Comparison of ENCODE assay signal across 22 mouse cellular contexts in the genomic region with DNA sequence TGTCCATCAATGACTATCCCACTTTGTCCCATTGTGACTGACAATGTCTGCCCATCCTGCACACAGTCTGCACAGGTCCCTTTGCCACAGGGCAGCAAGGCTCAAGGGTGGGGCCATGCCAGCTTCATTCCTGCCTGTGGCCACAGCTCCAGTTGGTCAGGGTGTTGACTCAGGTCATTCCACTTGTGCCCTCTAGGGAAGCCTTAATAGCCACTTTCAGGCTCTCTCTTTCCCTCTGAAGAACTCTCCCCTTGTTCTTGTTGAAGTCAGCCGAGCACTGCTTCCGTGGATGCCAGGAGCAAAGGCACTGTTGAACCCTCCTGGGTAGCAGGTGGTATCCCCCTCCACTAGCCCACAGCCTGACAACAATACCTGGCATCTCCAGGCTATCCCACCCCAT.
"Had no signal": no experiment of that assay in that cellular context is flagged by ENCODE, and none has a peak within 500 bp of the region (broad histone marks: within the 10 kb centered on the region; RNA-seq: fewer than 3 reads in every experiment).

No protein-coding gene starts in this region.

- H3K4me3 ChIP-seq: heart, adult 2 months; heart, embryonic 12.5 days; hindbrain, embryonic 13.5 days; hindbrain, embryonic 15.5 days; intestine, embryonic 15.5 days; layer of hippocampus, adult 2 months; left cerebral cortex, adult 2 months; limb, embryonic 10.5 days; limb, embryonic 12.5 days had no signal

- DNase-seq: forebrain, postnatal 0 days; gastrocnemius, postnatal 14 days; gastrocnemius, postnatal 36 days; heart, adult 11 months; heart, adult 2 months; heart, postnatal 10 days; heart, postnatal 36 days; kidney, adult 18-20 months; kidney, adult 8-10 months; kidney, postnatal 10 days; kidney, postnatal 25 days; kidney, postnatal 4 days; liver had no signal

- H3K9me3 ChIP-seq: heart, embryonic 12.5 days; hindbrain, embryonic 13.5 days; hindbrain, embryonic 15.5 days; intestine, embryonic 15.5 days; limb, embryonic 10.5 days; limb, embryonic 12.5 days had no signal

- H3K36me3 ChIP-seq: intestine, embryonic 15.5 days; limb, embryonic 10.5 days had no signal

- H3K27ac ChIP-seq: heart, adult 2 months; hindbrain, embryonic 13.5 days; hindbrain, embryonic 15.5 days; intestine, embryonic 15.5 days; layer of hippocampus, adult 2 months; left cerebral cortex, adult 2 months; limb, embryonic 10.5 days; limb, embryonic 12.5 days had no signal

- H3K9ac ChIP-seq: forebrain, postnatal 0 days; heart, embryonic 12.5 days; hindbrain, embryonic 13.5 days; hindbrain, embryonic 15.5 days; intestine, embryonic 15.5 days; limb, embryonic 12.5 days had no signal

- H3K4me2 ChIP-seq: heart, embryonic 12.5 days; hindbrain, embryonic 13.5 days; hindbrain, embryonic 15.5 days; intestine, embryonic 15.5 days; limb, embryonic 12.5 days had no signal

- H3K27me3 ChIP-seq: heart, embryonic 12.5 days; hindbrain, embryonic 13.5 days; hindbrain, embryonic 15.5 days; intestine, embryonic 15.5 days; limb, embryonic 12.5 days had no signal

- H3K4me1 ChIP-seq: heart, embryonic 12.5 days; hindbrain, embryonic 15.5 days; intestine, embryonic 15.5 days; limb, embryonic 10.5 days; limb, embryonic 12.5 days had no signal

- ATAC-seq: forebrain, postnatal 0 days; inflammation-experienced regulatory T-cells, adult 6 months; intestine, embryonic 15.5 days had no signal
